Mouse (Mus musculus) small intestine, adult 2 months (tissue): Measurements from ENCODE around the gene Lin52. TPM values are rescaled to one million over a fixed set of nuclear protein-coding genes. Genes with fewer than 3 reads are reported as not detected.

ENCODE experiments used
- H3K27ac ChIP-seq: fragments of 200-500 bp; 2 replicates; pipeline ENCODE4 v1.5.1; 2012; ENCODE audit warnings: low read depth, low read length, control low read depth, inconsistent platforms; ENCODE audit not compliant: insufficient read depth
- H3K27me3 ChIP-seq: fragments of 200-500 bp; 2 replicates; pipeline ENCODE4 v1.6.1; 2012; ENCODE audit warnings: mild to moderate bottlenecking, moderate library complexity, low read length, inconsistent platforms; ENCODE audit not compliant: control insufficient read depth, insufficient read depth
- H3K36me3 ChIP-seq: fragments of 200-500 bp; 2 replicates; pipeline ENCODE4 v1.6.1; 2012; ENCODE audit warnings: mild to moderate bottlenecking, low read length, control low read depth, inconsistent platforms; ENCODE audit not compliant: control insufficient read depth, insufficient read depth
- H3K4me1 ChIP-seq: fragments of 200-500 bp; 2 replicates; pipeline ENCODE4 v1.6.1; 2012; ENCODE audit warnings: low read length, inconsistent platforms, mixed read lengths; ENCODE audit not compliant: control insufficient read depth, insufficient read depth, insufficient read length
- H3K4me3 ChIP-seq: fragments of 200-500 bp; 2 replicates; pipeline ENCODE4 v1.5.1; 2012; ENCODE audit warnings: low read depth, mild to moderate bottlenecking, control low read depth, inconsistent platforms, low read length, moderate library complexity
- CTCF ChIP-seq: fragments of 200-500 bp; IDR thresholded peaks from 2 replicates; pipeline ENCODE4 v1.5.1; 2012; ENCODE audit warnings: low read depth, mild to moderate bottlenecking, control low read depth, inconsistent platforms, low read length, moderate library complexity, mixed read lengths; ENCODE audit not compliant: insufficient replicate concordance, insufficient read length; ENCODE audit errors: extremely low read depth
- POLR2A ChIP-seq: fragments of 200-500 bp; IDR thresholded peaks from 2 replicates; pipeline ENCODE4 v1.6.1; 2012; ENCODE audit warnings: low read depth, mild to moderate bottlenecking, control low read depth, inconsistent platforms, low read length, moderate library complexity
- WGBS: fragments of 180-500 bp; shearing (Covaris S2); methylation state at CpG from one replicate; pipeline ENCODE4 v1.1.7; 2018; 5-methylcytosine and 5-hydroxymethylcytosine counted together
- polyA plus RNA-seq: library from polyadenylated mRNA; depleted of rRNA; stranded (reverse); fragments of >200 nt; gene quantifications from 2 replicates; pipeline ENCODE4 v1.2.3, GENCODE M21; 2012

Lin52 gene
- polyA plus RNA-seq, 1 experiment: 3.2 TPM

GRCm38 (mm10) chr12:84416834-84417604 is 34.2 kb upstream of the Lin52 start, which contains the start of gene Rnf113a2:
Gene Rnf113a2 (plus strand): TSS chr12:84417196.
- Histone ChIP-seq H3K4me3 (peak within 1 kb of the TSS; percentile 77), H3K36me3 (no peaks in the 10 kb centered on the region), H3K27ac (peak within 1 kb of the TSS; percentile 34), H3K4me1 (peaks cover 8% of the 10 kb centered on the region), H3K27me3 (no peaks in the 10 kb centered on the region)
- 2% methylated on average over 50 of the region's 50 CpGs for WGBS
- TF ChIP-seq POLR2A: peak; percentile 57
- no peak for TF ChIP-seq CTCF

- WGBS: 29% methylated on average over 18 of the region's 18 CpGs
- peaks cover 8% of the 10 kb centered on the region for H3K4me1 ChIP-seq
- TF ChIP-seq POLR2A (no peak), CTCF (no peak)
These were observed 33.7 kb upstream of the Lin52 start for GRCm38 (mm10) chr12:84417605-84417922.

GRCm38 (mm10) chr12:84423990-84424389 is 27.2 kb upstream of the Lin52 start:
- 57% methylated on average over 3 of the region's 3 CpGs for WGBS
- Histone ChIP-seq H3K4me3 (no peak overlapping the region), H3K27me3 (no peaks in the 10 kb centered on the region), H3K36me3 (no peaks in the 10 kb centered on the region), H3K4me1 (no peaks in the 10 kb centered on the region), H3K27ac (no peak overlapping the region)
- no peak for TF ChIP-seq CTCF
- no peak for TF ChIP-seq POLR2A

More at GRCm38 (mm10) chr12:84417605-84417922, 33.7 kb upstream of the Lin52 start:
- no peaks in the 10 kb centered on the region for H3K36me3 ChIP-seq
- no peaks in the 10 kb centered on the region for H3K27me3 ChIP-seq
- peak overlapping the region; percentile 77 for H3K4me3 ChIP-seq
- H3K27ac ChIP-seq: peak overlapping the region; percentile 34; the same call in 1 of the 2 replicates

GRCm38 (mm10) chr12:84429825-84430224 is 21.4 kb upstream of the Lin52 start:
- Histone ChIP-seq H3K4me3 (no peak overlapping the region), H3K27ac (no peak overlapping the region), H3K27me3 (no peaks in the 10 kb centered on the region), H3K4me1 (no peaks in the 10 kb centered on the region), H3K36me3 (0 out of 2 replicates have a peak, but pooled peaks cover 8% of the 10 kb centered on the region)
- TF ChIP-seq POLR2A (no peak), CTCF (no peak)
- WGBS: 74% methylated on average over 2 of the region's 2 CpGs

GRCm38 (mm10) chr12:84438697-84439096 is 12.5 kb upstream of the Lin52 start:
- Histone ChIP-seq H3K27ac (no peak overlapping the region), H3K4me1 (no peaks in the 10 kb centered on the region), H3K4me3 (no peak overlapping the region), H3K36me3 (0 out of 2 replicates have a peak, but pooled peaks cover 2% of the 10 kb centered on the region), H3K27me3 (no peaks in the 10 kb centered on the region)
- TF ChIP-seq POLR2A (no peak), CTCF (no peak)
- 21% methylated on average over 2 of the region's 2 CpGs for WGBS

- 62% methylated on average over 4 of the region's 4 CpGs for WGBS
- Histone ChIP-seq H3K36me3 (no peaks in the 10 kb centered on the region), H3K27ac (no peak overlapping the region), H3K27me3 (no peaks in the 10 kb centered on the region), H3K4me3 (no peak overlapping the region), H3K4me1 (no peaks in the 10 kb centered on the region)
- TF ChIP-seq CTCF: no peak
These were observed 8.7 kb upstream of the Lin52 start for GRCm38 (mm10) chr12:84442526-84442925.

- Histone ChIP-seq H3K27me3 (no peaks in the 10 kb centered on the region), H3K4me1 (no peaks in the 10 kb centered on the region), H3K4me3 (no peak overlapping the region), H3K36me3 (no peaks in the 10 kb centered on the region), H3K27ac (no peak overlapping the region)
- WGBS: 73% methylated on average over 1 of the region's 1 CpGs
- TF ChIP-seq POLR2A (no peak), CTCF (no peak)
These were observed 3.8 kb upstream of the Lin52 start for GRCm38 (mm10) chr12:84447386-84447785.
